ENCODE assay signal across 7 mouse cellular contexts in genomic region chr16:78264442-78265150, GRCm38 (mm10). TPM values are rescaled to one million over a fixed set of nuclear protein-coding genes. Genes with fewer than 3 reads are reported as not detected.
A peak's percentile ranks its signal among the peaks of the same experiment; 100 is the strongest.
DNase-seq lines count a peak whose midpoint lies in the region; ATAC-seq and TF ChIP-seq lines count a peak whose summit lies in the region.

No protein-coding gene starts in this region.

- 34% methylated on average over 16 of the region's 16 CpGs for WGBS in spleen, adult 2 months
- WGBS in forebrain, embryonic 15.5 days = 11% methylated on average over 16 of the region's 16 CpGs
- 20% methylated on average over 16 of the region's 16 CpGs for WGBS in limb, embryonic 15.5 days

- peak overlapping the region; percentile 43 for H3K4me2 ChIP-seq in forebrain, embryonic 15.5 days (replicated peaks)
- H3K4me2 ChIP-seq in limb, embryonic 15.5 days = peak overlapping the region; percentile 50

- no peaks in the 10 kb centered on the region for H3K9me3 ChIP-seq in forebrain, embryonic 15.5 days
- H3K9me3 ChIP-seq in limb, embryonic 15.5 days = no peaks in the 10 kb centered on the region

- no peaks in the 10 kb centered on the region for H3K36me3 ChIP-seq in spleen, adult 2 months (ENCODE audit: control insufficient read depth, insufficient read depth, low read length)
- no peaks in the 10 kb centered on the region for H3K36me3 ChIP-seq in forebrain, embryonic 15.5 days
- H3K36me3 ChIP-seq in limb, embryonic 15.5 days = no peaks in the 10 kb centered on the region

- H3K27me3 ChIP-seq in spleen, adult 2 months (ENCODE audit: control insufficient read depth, insufficient read depth, low read length) = no peaks in the 10 kb centered on the region
- H3K27me3 ChIP-seq in forebrain, embryonic 15.5 days = no peaks in the 10 kb centered on the region
- no peaks in the 10 kb centered on the region for H3K27me3 ChIP-seq in limb, embryonic 15.5 days

- peaks cover 8% of the 10 kb centered on the region; the same call in 1 of the 2 replicates for H3K4me1 ChIP-seq in spleen, adult 2 months (ENCODE audit: control insufficient read depth, insufficient read depth, insufficient read length)
- H3K4me1 ChIP-seq in forebrain, embryonic 15.5 days = peaks cover 11% of the 10 kb centered on the region
- H3K4me1 ChIP-seq in limb, embryonic 15.5 days = peaks cover 8% of the 10 kb centered on the region

- H3K9ac ChIP-seq in forebrain, embryonic 15.5 days (replicated peaks) = peak overlapping the region; percentile 14; the same call in 1 of the 2 replicates
- H3K9ac ChIP-seq in limb, embryonic 15.5 days = no peak overlapping the region

- H3K27ac ChIP-seq in spleen, adult 2 months (ENCODE audit: insufficient read depth, low read length) = no peak overlapping the region
- H3K27ac ChIP-seq in forebrain, embryonic 15.5 days (replicated peaks) = no peak overlapping the region
- no peak overlapping the region for H3K27ac ChIP-seq in limb, embryonic 15.5 days

- no peak for DNase-seq in spleen, adult 2 months (ENCODE audit: low read depth in 1 of 2, low spot score in 2 of 2)
- no peak for DNase-seq in spleen, adult 18-20 months
- DNase-seq in adrenal gland, postnatal 4 days (ENCODE audit: low spot score in 2 of 2) = no peak
- DNase-seq in cerebellum, adult 9-10 months = no peak

- H3K4me3 ChIP-seq in spleen, adult 2 months (ENCODE audit: extremely low read depth, insufficient read depth, insufficient read length) = peak overlapping the region; percentile 44
- H3K4me3 ChIP-seq in forebrain, embryonic 15.5 days = peak overlapping the region; percentile 37
- peak overlapping the region; percentile 38 for H3K4me3 ChIP-seq in limb, embryonic 15.5 days

- ATAC-seq in forebrain, embryonic 15.5 days (replicated peaks) = peak; percentile 53; the same call in 1 of the 2 replicates
- no peak for ATAC-seq in limb, embryonic 15.5 days (ENCODE audit: insufficient number of reproducible peaks, low FRiP score, low TSS enrichment, low read depth)
- 0 out of 2 replicates have a peak, but pooled peaks have one; percentile 6 for ATAC-seq in neutrophil, adult 5-6 weeks (ENCODE audit: extremely low read depth, insufficient number of reproducible peaks, low FRiP score, poor library complexity, severe bottlenecking)

- TF ChIP-seq POLR2A in spleen, adult 2 months (IDR thresholded peaks at IDR 0.05; ENCODE audit: low read depth, low read length) = no peak

- no peak for TF ChIP-seq CTCF in spleen, adult 2 months (IDR thresholded peaks at IDR 0.05; ENCODE audit: extremely low read depth, insufficient read depth, insufficient read length, insufficient replicate concordance)

RNA-seq across cellular contexts. Expression of gene Cxadr, which starts 36.7 kb away (rescaled TPM):
- polyA plus RNA-seq in spleen, adult 2 months (2012; rRNA removed) = 1.5 and 2.2 TPM in 2 replicates
- 139 and 147 TPM in 2 replicates for polyA plus RNA-seq in forebrain, embryonic 15.5 days (2015; fragmentation: Nextera tagmentation; extraction: Ambion mirVana)
- 14.6 and 16.2 TPM in 2 replicates for polyA plus RNA-seq in limb, embryonic 15.5 days (2015; fragmentation: Nextera tagmentation; extraction: Ambion mirVana)
- total RNA-seq in neutrophil, adult 5-6 weeks (2017) = 3.4 and 5.0 TPM in 2 replicates
- 10 to 100 TPM; 16.8 to 18.4 TPM for total RNA-seq in adrenal gland, postnatal 4 days (2021)
